Mouse (Mus musculus): Measurements from ENCODE around the gene Nek4. TPM values are rescaled to one million over a fixed set of nuclear protein-coding genes. Genes with fewer than 3 reads are reported as not detected.

Nek4 gene
- total RNA-seq, 1 experiment = 16.8 TPM

DNA sequence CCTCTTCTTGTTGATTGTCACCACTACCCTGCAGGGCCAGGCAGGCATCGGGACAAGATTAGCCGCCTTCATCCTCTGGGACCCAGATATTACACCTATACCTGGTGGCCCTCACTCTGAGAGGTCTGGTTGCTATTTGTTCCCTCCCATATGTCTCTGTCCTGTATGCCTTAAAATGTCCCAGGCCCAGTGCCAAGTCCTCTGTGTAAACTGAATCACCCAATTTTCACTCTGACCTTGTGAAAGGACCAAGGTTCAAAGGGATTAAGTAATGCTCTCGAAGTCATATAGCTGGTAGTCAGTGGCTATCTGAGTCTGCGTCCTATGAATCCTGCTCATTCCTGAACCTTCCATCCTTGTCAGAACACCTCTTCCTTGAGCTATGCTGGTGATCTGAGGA lies 20.8 kb upstream of the Nek4 start:
- H3K4me3 ChIP-seq (ENCODE audit: insufficient read depth in 1 of 2, low read depth in 1 of 2, low read length in 2 of 2, poor library complexity in 1 of 2, severe bottlenecking in 1 of 2) = no peak overlapping the region
- no peak for DNase-seq (ENCODE audit: low read depth, low spot score)
- in situ Hi-C loops (cut with MboI; ENCODE audit: low sequenced_read_pairs in 2 of 2, unreplicated experiment in 2 of 2) = no loop called here

DNA sequence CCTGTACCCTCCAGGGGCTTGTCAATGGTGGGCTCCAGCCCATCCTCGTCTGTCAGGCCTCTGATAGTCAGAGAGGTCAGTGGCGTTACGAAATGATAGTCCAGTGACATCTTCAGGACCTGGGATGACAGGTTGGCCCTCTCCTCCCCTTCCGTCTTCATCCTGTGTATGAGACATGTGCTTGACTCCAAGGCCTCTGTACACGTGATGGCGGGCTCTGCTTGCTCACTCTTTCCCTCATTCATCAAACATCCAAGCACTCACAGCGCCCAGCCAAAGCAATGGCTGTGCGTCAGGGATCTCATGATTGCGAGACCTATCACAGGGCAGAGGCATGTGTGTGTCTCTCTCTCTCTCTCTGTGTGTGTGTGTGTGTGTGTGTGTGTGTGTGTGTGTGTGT lies 17.8 kb upstream of the Nek4 start:
- H3K9ac ChIP-seq (ENCODE audit: insufficient read depth, low read depth, low read length, poor library complexity, severe bottlenecking) = no peak overlapping the region
- in situ Hi-C loops (cut with MboI; ENCODE audit: low sequenced_read_pairs in 2 of 2, unreplicated experiment in 2 of 2) = no loop called here
- no peaks in the 10 kb centered on the region for H3K36me3 ChIP-seq (ENCODE audit: control insufficient read depth, insufficient read depth, low read length, poor library complexity, severe bottlenecking)
- H3K4me1 ChIP-seq (ENCODE audit: control insufficient read depth in 2 of 2, insufficient read depth in 2 of 2, low read length in 2 of 2, poor library complexity in 1 of 2) = peaks cover 0 to 1% of the 10 kb centered on the region in 2 experiments; a peak in 1 of 4 replicates
- DNase-seq (ENCODE audit: low read depth, low spot score) = no peak
- no peaks in the 10 kb centered on the region for H3K9me3 ChIP-seq (ENCODE audit: control insufficient read depth, insufficient read depth, low read depth, low read length)
- no peak overlapping the region for H3K4me3 ChIP-seq (ENCODE audit: insufficient read depth in 1 of 2, low read depth in 1 of 2, low read length in 2 of 2, poor library complexity in 1 of 2, severe bottlenecking in 1 of 2)
- no peak overlapping the region for H3K27ac ChIP-seq (ENCODE audit: insufficient read depth, low read depth, low read length, poor library complexity, severe bottlenecking)
- TF ChIP-seq MAFK (IDR thresholded peaks at IDR 0.05; ENCODE audit: insufficient read depth, low read depth, low read length) (no peak), CHD2 (IDR thresholded peaks at IDR 0.05; ENCODE audit: low read depth, low read length) (no peak), ZC3H11A (IDR thresholded peaks at IDR 0.05; ENCODE audit: borderline replicate concordance, low read depth, low read length) (no peak), HCFC1 (IDR thresholded peaks at IDR 0.05; ENCODE audit: borderline replicate concordance, insufficient read depth, low read length) (no peak), ZNF384 (IDR thresholded peaks at IDR 0.05; ENCODE audit: low read depth, low read length) (no peak)

More for the DNA sequence above, 20.8 kb upstream of the Nek4 start:
- Histone ChIP-seq H3K4me1 (ENCODE audit: control insufficient read depth in 2 of 2, insufficient read depth in 2 of 2, low read length in 2 of 2, poor library complexity in 1 of 2) (no peaks in the 10 kb centered on the region), H3K9me3 (ENCODE audit: control insufficient read depth, insufficient read depth, low read depth, low read length) (no peaks in the 10 kb centered on the region), H3K9ac (ENCODE audit: insufficient read depth, low read depth, low read length, poor library complexity, severe bottlenecking) (no peak overlapping the region), H3K36me3 (ENCODE audit: control insufficient read depth, insufficient read depth, low read length, poor library complexity, severe bottlenecking) (no peaks in the 10 kb centered on the region), H3K27ac (ENCODE audit: insufficient read depth, low read depth, low read length, poor library complexity, severe bottlenecking) (no peak overlapping the region)
- TF ChIP-seq MAFK (IDR thresholded peaks at IDR 0.05; ENCODE audit: insufficient read depth, low read depth, low read length) = no peak
- TF ChIP-seq ZNF384 (IDR thresholded peaks at IDR 0.05; ENCODE audit: low read depth, low read length) = no peak
- TF ChIP-seq HCFC1 (IDR thresholded peaks at IDR 0.05; ENCODE audit: borderline replicate concordance, insufficient read depth, low read length) = no peak
- no peak for TF ChIP-seq ZC3H11A (IDR thresholded peaks at IDR 0.05; ENCODE audit: borderline replicate concordance, low read depth, low read length)
- TF ChIP-seq CHD2 (IDR thresholded peaks at IDR 0.05; ENCODE audit: low read depth, low read length) = no peak

DNA sequence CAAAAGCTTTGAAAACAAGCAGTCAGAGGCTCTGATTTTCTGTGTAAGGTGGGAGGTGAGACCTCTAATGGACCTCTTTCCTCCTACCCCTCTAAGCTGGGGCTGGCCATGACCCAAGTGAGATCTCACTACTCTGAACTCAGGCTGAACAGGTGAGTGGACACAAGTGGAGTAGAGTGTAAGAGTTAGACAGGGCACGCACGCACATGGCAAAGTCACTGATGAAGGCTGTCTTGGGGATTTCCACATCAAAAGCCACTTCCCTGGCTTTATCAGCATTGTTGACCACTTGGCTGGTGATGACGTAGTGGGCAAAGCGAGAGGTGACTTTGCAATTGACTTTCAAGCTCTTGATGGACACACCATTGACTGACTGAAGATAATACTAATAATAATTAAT lies 8.9 kb upstream of the Nek4 start:
- in situ Hi-C loops (cut with MboI; ENCODE audit: low sequenced_read_pairs in 2 of 2, unreplicated experiment in 2 of 2) = no loop called here
- Histone ChIP-seq H3K4me1 (ENCODE audit: control insufficient read depth in 2 of 2, insufficient read depth in 2 of 2, low read length in 2 of 2, poor library complexity in 1 of 2) (peaks cover 0 to 1% of the 10 kb centered on the region in 2 experiments; a peak in 1 of 4 replicates), H3K27ac (ENCODE audit: insufficient read depth, low read depth, low read length, poor library complexity, severe bottlenecking) (no peak overlapping the region), H3K9ac (ENCODE audit: insufficient read depth, low read depth, low read length, poor library complexity, severe bottlenecking) (no peak overlapping the region), H3K4me3 (ENCODE audit: insufficient read depth in 1 of 2, low read depth in 1 of 2, low read length in 2 of 2, poor library complexity in 1 of 2, severe bottlenecking in 1 of 2) (no peak overlapping the region), H3K36me3 (ENCODE audit: control insufficient read depth, insufficient read depth, low read length, poor library complexity, severe bottlenecking) (no peaks in the 10 kb centered on the region), H3K9me3 (ENCODE audit: control insufficient read depth, insufficient read depth, low read depth, low read length) (no peaks in the 10 kb centered on the region)
- no peak for TF ChIP-seq ZC3H11A (IDR thresholded peaks at IDR 0.05; ENCODE audit: borderline replicate concordance, low read depth, low read length)
- TF ChIP-seq MAFK (IDR thresholded peaks at IDR 0.05; ENCODE audit: insufficient read depth, low read depth, low read length) = no peak
- no peak for TF ChIP-seq ZNF384 (IDR thresholded peaks at IDR 0.05; ENCODE audit: low read depth, low read length)
- TF ChIP-seq CHD2 (IDR thresholded peaks at IDR 0.05; ENCODE audit: low read depth, low read length) = no peak
- TF ChIP-seq HCFC1 (IDR thresholded peaks at IDR 0.05; ENCODE audit: borderline replicate concordance, insufficient read depth, low read length) = no peak
- DNase-seq (ENCODE audit: low read depth, low spot score) = no peak

DNA sequence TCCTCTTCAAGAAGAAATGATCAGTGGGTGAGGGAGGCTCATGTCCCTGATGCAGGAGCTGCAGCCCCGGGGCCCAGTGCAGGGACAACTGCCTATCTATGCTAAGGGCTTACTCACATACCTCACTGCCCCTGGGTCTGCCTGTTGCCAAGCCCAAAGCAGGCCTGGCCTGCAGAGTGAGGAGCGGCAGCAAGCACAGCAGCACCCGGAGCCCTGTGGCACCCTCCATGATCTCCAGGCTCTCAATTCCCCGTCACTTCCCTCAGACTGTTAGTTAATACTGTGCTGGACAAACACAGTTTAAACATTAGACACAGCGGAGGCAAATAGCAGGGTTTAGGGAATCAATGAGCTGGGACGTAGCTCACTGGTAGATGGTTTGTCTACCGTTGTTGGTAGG lies 8.1 kb upstream of the Nek4 start, which contains the start of gene Itih1:
Gene Itih1 (minus strand): TSS at position 252 of the 400 bp plus-strand sequence.
- no peak within 1 kb of the TSS for H3K27ac ChIP-seq (ENCODE audit: insufficient read depth, low read depth, low read length, poor library complexity, severe bottlenecking)
- no peaks in the 10 kb centered on the region for H3K36me3 ChIP-seq (ENCODE audit: control insufficient read depth, insufficient read depth, low read length, poor library complexity, severe bottlenecking)
- H3K9ac ChIP-seq (ENCODE audit: insufficient read depth, low read depth, low read length, poor library complexity, severe bottlenecking) = no peak within 1 kb of the TSS
- no peaks in the 10 kb centered on the region for H3K4me1 ChIP-seq (ENCODE audit: control insufficient read depth in 2 of 2, insufficient read depth in 2 of 2, low read length in 2 of 2, poor library complexity in 1 of 2)
- no peak within 1 kb of the TSS for H3K4me3 ChIP-seq (ENCODE audit: insufficient read depth in 1 of 2, low read depth in 1 of 2, low read length in 2 of 2, poor library complexity in 1 of 2, severe bottlenecking in 1 of 2)
- TF ChIP-seq CHD2 (IDR thresholded peaks at IDR 0.05; ENCODE audit: low read depth, low read length) (no peak), HCFC1 (IDR thresholded peaks at IDR 0.05; ENCODE audit: borderline replicate concordance, insufficient read depth, low read length) (no peak)
- DNase-seq (ENCODE audit: low read depth, low spot score) = no peak
- in situ Hi-C loops (cut with MboI; ENCODE audit: low sequenced_read_pairs in 2 of 2, unreplicated experiment in 2 of 2) = no loop called here
- H3K9me3 ChIP-seq (ENCODE audit: control insufficient read depth, insufficient read depth, low read depth, low read length) = no peaks in the 10 kb centered on the region
